Mouse (Mus musculus) lung, adult 2 months (tissue): ENCODE measurements around the gene Hdgfl3. TPM values are rescaled to one million over a fixed set of nuclear protein-coding genes. Genes with fewer than 3 reads are reported as not detected.
A peak's percentile ranks its signal among the peaks of the same experiment; 100 is the strongest.

Experiments used
- DNase-seq: peaks from one replicate; pipeline ENCODE4 v3.0.0; 2022
- H3K4me1 ChIP-seq: fragments of 200-500 bp; 2 replicates; pipeline ENCODE4 v1.6.1; 2011; ENCODE audit warnings: low read length; ENCODE audit not compliant: control insufficient read depth, insufficient read depth
- H3K4me3 ChIP-seq: fragments of 200-500 bp; replicated peaks from 2 replicates; pipeline ENCODE3; 2011; ENCODE audit warnings: low read depth, mild to moderate bottlenecking, control low read depth, low read length; ENCODE audit errors: extremely low read depth
- CTCF ChIP-seq: fragments of 200-500 bp; IDR thresholded peaks from 2 replicates; pipeline ENCODE4 v1.5.1; 2011; ENCODE audit warnings: mild to moderate bottlenecking, low read length, control low read depth; ENCODE audit not compliant: insufficient read depth
- POLR2A ChIP-seq: fragments of 200-500 bp; IDR thresholded peaks from 2 replicates; pipeline ENCODE4 v1.6.1; 2011; ENCODE audit warnings: low read depth, mild to moderate bottlenecking, control low read depth, low read length, borderline replicate concordance; ENCODE audit errors: extremely low read depth
- WGBS: fragments of 180-500 bp; shearing (Covaris S2); methylation state at CpG from one replicate; pipeline ENCODE4 v1.1.7; 2018; 5-methylcytosine and 5-hydroxymethylcytosine counted together
- polyA plus RNA-seq: library from polyadenylated mRNA; depleted of rRNA; stranded (reverse); fragments of >200 nt; gene quantifications from 2 replicates; pipeline ENCODE4 v1.2.3, GENCODE M21; 2012; rRNA removed

The Hdgfl3 gene
- polyA plus RNA-seq, result 3.5 and 3.6 TPM in 2 replicates

- DNase-seq, result no peak
- Histone ChIP-seq H3K4me1 (peaks cover 6% of the 10 kb centered on the region), H3K4me3 (peak within 1 kb of the TSS; percentile 50)
- WGBS, result 1% methylated on average over 63 of the region's 63 CpGs
- TF ChIP-seq POLR2A (0 out of 2 replicates have a peak, but pooled peaks have one; percentile 29), CTCF (no peak)
Measured at GRCm38 (mm10) chr7:81934267-81934745, at the start of gene Hdgfl3. Gene Hdgfl3, minus strand, starts transcription at chr7:81934473.

DNA sequence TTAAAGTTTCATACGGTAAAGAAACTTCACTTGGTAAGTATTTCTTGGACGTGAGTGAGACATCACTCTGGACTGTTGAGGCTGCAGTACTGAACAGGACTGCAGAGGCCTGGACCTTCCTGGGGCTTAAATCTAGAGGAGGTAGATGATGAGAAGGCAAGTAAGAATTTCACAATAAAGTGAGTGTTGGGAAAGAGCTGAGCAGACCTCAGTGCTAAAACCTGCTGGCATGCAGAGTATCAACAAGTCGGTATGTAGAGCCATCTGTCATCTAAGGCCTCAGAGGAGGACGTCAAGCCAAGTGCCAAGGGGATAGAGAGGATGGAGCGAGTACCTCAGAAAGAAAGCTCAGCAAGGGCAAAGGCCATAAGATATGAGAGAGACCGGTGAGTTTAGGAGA lies 49.4 kb upstream of the Hdgfl3 start:
- WGBS, result 68% methylated on average over 6 of the region's 6 CpGs
- no peak for DNase-seq
- Histone ChIP-seq H3K4me1 (no peaks in the 10 kb centered on the region), H3K4me3 (no peak overlapping the region)
- no peak for TF ChIP-seq CTCF
- TF ChIP-seq POLR2A, result no peak

GRCm38 (mm10) chr7:81978304-81978703 lies 44.0 kb upstream of the Hdgfl3 start:
- TF ChIP-seq CTCF, result no peak
- no peak for TF ChIP-seq POLR2A
- no peak for DNase-seq
- no peaks in the 10 kb centered on the region for H3K4me1 ChIP-seq
- H3K4me3 ChIP-seq, result no peak overlapping the region
- 68% methylated on average over 8 of the region's 8 CpGs for WGBS

GRCm38 (mm10) chr7:81974616-81975015 lies 40.3 kb upstream of the Hdgfl3 start:
- WGBS, result 85% methylated on average over 10 of the region's 10 CpGs
- no peaks in the 10 kb centered on the region for H3K4me1 ChIP-seq
- H3K4me3 ChIP-seq, result no peak overlapping the region
- DNase-seq, result no peak
- TF ChIP-seq POLR2A, result no peak
- TF ChIP-seq CTCF, result no peak

- Histone ChIP-seq H3K4me1 (no peaks in the 10 kb centered on the region), H3K4me3 (no peak overlapping the region)
- no peak for DNase-seq
- 93% methylated on average over 12 of the region's 12 CpGs for WGBS
- no peak for TF ChIP-seq POLR2A
- no peak for TF ChIP-seq CTCF
Measured at GRCm38 (mm10) chr7:81973939-81974338, 39.7 kb upstream of the Hdgfl3 start.

DNA sequence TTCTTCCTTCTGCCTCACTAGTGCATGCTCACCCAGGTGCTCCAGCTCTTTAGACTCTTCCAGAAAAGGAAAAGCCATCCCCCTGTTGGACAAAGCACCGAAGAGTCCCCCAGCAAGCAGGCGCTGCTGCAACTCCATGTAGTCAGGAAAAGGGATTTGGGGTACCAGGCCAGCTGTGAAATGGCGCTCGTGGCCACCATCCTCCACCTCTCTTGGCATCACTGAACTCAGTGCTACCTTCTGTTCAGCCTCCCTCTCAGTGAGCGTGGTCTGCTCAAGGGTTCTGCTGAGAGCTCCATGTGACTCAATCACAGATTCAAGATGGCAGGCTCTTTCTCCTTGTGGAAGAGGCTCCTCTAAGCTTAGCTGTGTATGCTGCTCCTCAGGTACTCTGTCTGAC lies 39.1 kb upstream of the Hdgfl3 start:
- DNase-seq, result no peak
- 91% methylated on average over 5 of the region's 5 CpGs for WGBS
- Histone ChIP-seq H3K4me1 (no peaks in the 10 kb centered on the region), H3K4me3 (no peak overlapping the region)
- TF ChIP-seq POLR2A (no peak), CTCF (no peak)

GRCm38 (mm10) chr7:81968975-81969374 lies 34.7 kb upstream of the Hdgfl3 start:
- WGBS, result 61% methylated on average over 6 of the region's 6 CpGs
- Histone ChIP-seq H3K4me1 (no peaks in the 10 kb centered on the region), H3K4me3 (no peak overlapping the region)
- TF ChIP-seq POLR2A (no peak), CTCF (no peak)
- DNase-seq, result no peak

DNA sequence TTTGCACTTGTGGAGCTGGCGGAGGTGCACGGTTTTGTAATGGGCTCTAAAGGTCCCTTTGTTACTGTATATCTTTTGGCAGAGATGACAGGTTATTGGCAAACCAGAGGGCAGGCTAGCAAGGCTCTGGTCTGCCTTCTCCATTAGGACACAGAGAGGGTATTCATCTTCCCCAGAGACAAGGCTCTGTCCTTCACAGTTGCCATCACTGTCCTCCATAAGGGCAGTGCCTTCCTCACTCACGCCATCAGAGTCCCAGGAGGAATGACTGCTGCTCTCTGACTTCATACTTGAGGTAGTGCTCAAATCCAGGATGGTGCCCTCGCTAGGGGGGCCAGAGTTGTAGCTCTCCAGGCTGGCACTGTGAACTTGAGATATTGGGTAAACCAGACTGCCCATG lies 34.2 kb upstream of the Hdgfl3 start:
- Histone ChIP-seq H3K4me3 (no peak overlapping the region), H3K4me1 (no peaks in the 10 kb centered on the region)
- no peak for DNase-seq
- WGBS, result 73% methylated on average over 4 of the region's 4 CpGs
- TF ChIP-seq CTCF (no peak), POLR2A (no peak)

DNA sequence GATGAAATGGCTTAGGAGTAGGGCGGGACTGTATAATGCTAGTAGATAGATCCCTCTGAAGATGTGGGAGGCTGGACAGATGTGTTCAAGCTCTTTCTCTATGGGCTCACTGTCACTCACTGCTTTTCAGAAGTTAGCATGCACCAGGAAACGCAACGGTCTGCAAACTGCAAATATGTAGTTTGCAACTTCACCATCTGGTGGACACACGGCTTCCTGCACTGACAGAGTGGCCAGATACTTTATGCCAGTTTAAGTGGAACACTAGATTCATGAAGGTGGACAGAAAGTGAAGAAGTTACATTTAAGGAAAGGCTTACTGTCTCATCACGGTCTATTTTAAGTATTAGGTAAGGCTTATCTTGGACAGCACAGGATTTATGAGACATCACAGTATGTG lies 31.9 kb upstream of the Hdgfl3 start:
- 67% methylated on average over 5 of the region's 5 CpGs for WGBS
- no peak overlapping the region for H3K4me3 ChIP-seq
- no peak for DNase-seq
- H3K4me1 ChIP-seq, result no peaks in the 10 kb centered on the region
- TF ChIP-seq CTCF, result no peak
- TF ChIP-seq POLR2A, result no peak

GRCm38 (mm10) chr7:81959704-81960103 lies 25.4 kb upstream of the Hdgfl3 start:
- Histone ChIP-seq H3K4me1 (no peaks in the 10 kb centered on the region), H3K4me3 (no peak overlapping the region)
- WGBS, result 3% methylated on average over 3 of the region's 3 CpGs
- no peak for DNase-seq
- 0 out of 2 replicates have a peak, but pooled peaks have one; percentile 12 for TF ChIP-seq CTCF
- TF ChIP-seq POLR2A, result no peak
